Mouse (Mus musculus) midbrain, postnatal 0 days (tissue): ENCODE data around the gene Prl8a2. TPM values are rescaled to one million over a fixed set of nuclear protein-coding genes. Genes with fewer than 3 reads are reported as not detected.

ENCODE experiments used
- ATAC-seq: fragments of 200-750 bp; cut with Nextera tagmentation; 2 replicates; pipeline ENCODE4 v1.8.0; 2017; ENCODE audit warnings: moderate number of reproducible peaks, mild to moderate bottlenecking, moderate TSS enrichment, moderate library complexity; ENCODE audit not compliant: low FRiP score
- DNase-seq: peaks from one replicate; pipeline ENCODE4 v3.0.0-alpha.2; 2015; ENCODE audit warnings: low spot score
- H3K27ac ChIP-seq: fragments of 300-500 bp; sonication (generic); 2 replicates; pipeline ENCODE4 v1.5.1; 2014; ENCODE audit warnings: low read depth, mild to moderate bottlenecking, low read length, mixed read lengths
- H3K27me3 ChIP-seq: fragments of 300-500 bp; sonication (generic); 2 replicates; pipeline ENCODE4 v1.6.1; 2014; ENCODE audit warnings: low read length, control low read depth, mixed read lengths; ENCODE audit not compliant: insufficient read depth
- H3K36me3 ChIP-seq: fragments of 300-500 bp; sonication (generic); 2 replicates; pipeline ENCODE4 v1.6.1; 2014; ENCODE audit warnings: low read length, control low read depth, mixed read lengths; ENCODE audit not compliant: insufficient read depth
- H3K4me1 ChIP-seq: fragments of 300-500 bp; sonication (generic); 2 replicates; pipeline ENCODE4 v1.6.1; 2014; ENCODE audit warnings: mild to moderate bottlenecking, control low read depth, antibody characterized with exemption, low read length, mixed read lengths; ENCODE audit not compliant: insufficient read depth
- H3K4me2 ChIP-seq: fragments of 300-500 bp; sonication (generic); 2 replicates; pipeline ENCODE4 v1.6.1; 2014; ENCODE audit warnings: low read depth, mild to moderate bottlenecking, low read length, mixed read lengths; ENCODE audit not compliant: poor library complexity, severe bottlenecking
- H3K4me3 ChIP-seq: fragments of 300-500 bp; sonication (generic); 2 replicates; pipeline ENCODE4 v1.5.1; 2014; ENCODE audit warnings: low read depth, mild to moderate bottlenecking, low read length, moderate library complexity
- H3K9ac ChIP-seq: fragments of 300-500 bp; sonication (generic); replicated peaks from 2 replicates; pipeline ENCODE4 v1.6.1; 2014; ENCODE audit warnings: mild to moderate bottlenecking, low read length, moderate library complexity, mixed read lengths; ENCODE audit not compliant: poor library complexity, severe bottlenecking
- H3K9me3 ChIP-seq: fragments of 300-500 bp; sonication (generic); 2 replicates; pipeline ENCODE4 v1.6.1; 2016; ENCODE audit warnings: low read length, control low read depth
- CTCF ChIP-seq: IDR thresholded peaks from 2 replicates; pipeline ENCODE4 v1.5.1; 2016; ENCODE audit warnings: antibody characterized with exemption, mild to moderate bottlenecking
- WGBS: fragments of 180-500 bp; shearing (Covaris S2); extraction: QIAGEN DNeasy Blood & Tissue Kit; methylation state at CpG from one replicate; pipeline ENCODE4 v1.1.7; 2014; 5-methylcytosine and 5-hydroxymethylcytosine counted together
- polyA plus RNA-seq: library from polyadenylated mRNA; unstranded; fragments of >200 nt; fragmentation: Nextera tagmentation; extraction: Ambion mirVana; gene quantifications from 2 replicates; pipeline ENCODE4 v1.2.1, GENCODE M21; 2015
- total RNA-seq: library from RNA; depleted of rRNA; stranded (reverse); fragments of >200 nt; gene quantifications from 2 replicates; pipeline ENCODE4 v1.2.3, GENCODE M21; 2014; rRNA removed

Prl8a2 gene
- total and polyA plus RNA-seq, 2 experiments from 2014 or later, result not detected

DNA sequence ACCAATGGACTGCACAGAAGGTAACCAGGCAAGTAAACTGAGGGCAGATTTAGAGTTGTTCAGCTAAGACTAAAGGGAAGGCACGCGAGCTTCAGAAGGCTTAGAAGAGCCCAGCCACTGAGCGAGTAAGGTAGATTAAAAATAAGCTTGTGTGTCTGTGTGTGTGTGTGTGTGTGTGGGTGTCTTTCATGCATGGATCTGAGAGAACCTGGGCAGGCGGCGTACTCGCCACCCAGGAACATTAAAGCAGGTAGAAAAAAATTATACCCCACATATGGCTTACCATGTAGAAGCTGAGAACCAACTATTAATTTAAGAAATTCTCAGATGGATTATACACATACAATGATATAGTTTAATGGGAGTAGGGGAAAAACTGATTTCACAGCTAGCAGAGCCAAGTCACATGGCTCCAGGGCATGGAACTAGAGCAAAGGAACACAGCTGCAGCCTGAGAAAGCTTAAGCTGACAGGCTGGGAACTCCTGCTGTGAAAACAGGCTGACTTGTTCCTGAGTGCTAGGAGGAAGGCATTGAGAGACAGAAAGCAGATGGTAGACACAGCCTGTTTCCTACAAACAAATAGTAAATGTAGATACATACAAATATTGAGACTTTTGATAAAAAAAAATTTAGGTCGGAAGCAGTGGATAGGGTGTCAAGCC lies 53.7 kb downstream of the Prl8a2 start:
- Histone ChIP-seq H3K27ac (no peak overlapping the region), H3K4me2 (no peak overlapping the region), H3K9ac (no peak overlapping the region), H3K9me3 (no peaks in the 10 kb centered on the region), H3K36me3 (no peaks in the 10 kb centered on the region), H3K27me3 (no peaks in the 10 kb centered on the region), H3K4me1 (no peaks in the 10 kb centered on the region), H3K4me3 (no peak overlapping the region)
- DNase-seq (peak; percentile 87), ATAC-seq (no peak; the same call in 1 of the 2 replicates)
- TF ChIP-seq CTCF, result no peak
- 65% methylated on average over 7 of the region's 7 CpGs for WGBS

Other genes starting within 250 kb of the Prl8a2 start
- not detected in 2 replicates for gene Prl3d2, start 224.0 kb upstream of the Prl8a2 start, total RNA-seq
- gene Prl3d2, start 224.0 kb upstream of the Prl8a2 start, polyA plus RNA-seq, result not detected in 2 replicates
- gene Prl3d3, start 188.9 kb upstream of the Prl8a2 start, total RNA-seq, result not detected in 2 replicates
- not detected in 2 replicates for gene Prl3d3, start 188.9 kb upstream of the Prl8a2 start, polyA plus RNA-seq
- gene Prl3c1, start 149.0 kb upstream of the Prl8a2 start, total RNA-seq, result not detected in 2 replicates
- gene Prl3c1, start 149.0 kb upstream of the Prl8a2 start, polyA plus RNA-seq, result not detected in 2 replicates
- gene Prl3b1, start 103.8 kb upstream of the Prl8a2 start, total RNA-seq, result not detected in 2 replicates
- not detected in 2 replicates for gene Prl3b1, start 103.8 kb upstream of the Prl8a2 start, polyA plus RNA-seq
- not detected in 2 replicates for gene Prl3a1, start 86.2 kb upstream of the Prl8a2 start, total RNA-seq
- not detected in 2 replicates for gene Prl3a1, start 86.2 kb upstream of the Prl8a2 start, polyA plus RNA-seq
- gene Prl6a1, start 33.0 kb upstream of the Prl8a2 start, total RNA-seq, result not detected in 2 replicates
- gene Prl6a1, start 33.0 kb upstream of the Prl8a2 start, polyA plus RNA-seq, result not detected in 2 replicates
- not detected in 2 replicates for gene Prl2b1, start 45.2 kb downstream of the Prl8a2 start, total RNA-seq
- not detected in 2 replicates for gene Prl2b1, start 45.2 kb downstream of the Prl8a2 start, polyA plus RNA-seq
- not detected in 2 replicates for gene Prl8a6, start 93.0 kb downstream of the Prl8a2 start, total RNA-seq
- gene Prl8a6, start 93.0 kb downstream of the Prl8a2 start, polyA plus RNA-seq, result not detected in 2 replicates
- gene Prl8a8, start 167.5 kb downstream of the Prl8a2 start, total RNA-seq, result not detected in 2 replicates
- gene Prl8a8, start 167.5 kb downstream of the Prl8a2 start, polyA plus RNA-seq, result not detected in 2 replicates
- not detected in 2 replicates for gene Prl8a9, start 218.9 kb downstream of the Prl8a2 start, total RNA-seq
- gene Prl8a9, start 218.9 kb downstream of the Prl8a2 start, polyA plus RNA-seq, result not detected in 2 replicates
- gene Prl8a1, start 236.5 kb downstream of the Prl8a2 start, total RNA-seq, result not detected in 2 replicates
- not detected in 2 replicates for gene Prl8a1, start 236.5 kb downstream of the Prl8a2 start, polyA plus RNA-seq